Mouse (Mus musculus) limb, embryonic 11.5 days (tissue): ENCODE measurements around the gene Ifitm1. TPM values are rescaled to one million over a fixed set of nuclear protein-coding genes. Genes with fewer than 3 reads are reported as not detected.
"Not testable (repeated sequence)": the region's sequence is repeated elsewhere in the genome, so short reads cannot be mapped to it uniquely, and the experiment has no call there.

Experiments used
- ATAC-seq: fragments of 200-750 bp; cut with Nextera tagmentation; 2 replicates; pipeline ENCODE4 v1.8.0; 2017; ENCODE audit warnings: low read depth; ENCODE audit not compliant: insufficient number of reproducible peaks, low FRiP score, low TSS enrichment
- DNase-seq: peaks from one replicate; pipeline ENCODE4 v3.0.0-alpha.2; 2015; ENCODE audit warnings: low spot score
- H3K27ac ChIP-seq: fragments of 300-500 bp; sonication (generic); replicated peaks from 2 replicates; pipeline ENCODE4 v1.5.1; 2014; ENCODE audit warnings: low read depth, mild to moderate bottlenecking, low read length
- H3K27me3 ChIP-seq: fragments of 300-500 bp; sonication (generic); 2 replicates; pipeline ENCODE4 v1.6.1; 2014; ENCODE audit warnings: mild to moderate bottlenecking, low read length, mixed read lengths; ENCODE audit not compliant: control insufficient read depth, insufficient read depth
- H3K36me3 ChIP-seq: fragments of 300-500 bp; sonication (generic); 2 replicates; pipeline ENCODE4 v1.6.1; 2014; ENCODE audit warnings: mild to moderate bottlenecking, low read length, moderate library complexity, mixed read lengths; ENCODE audit not compliant: control insufficient read depth, insufficient read depth
- H3K4me1 ChIP-seq: fragments of 300-500 bp; sonication (generic); 2 replicates; pipeline ENCODE4 v1.6.1; 2014; ENCODE audit warnings: low read length, mixed read lengths; ENCODE audit not compliant: control insufficient read depth, insufficient read depth
- H3K4me2 ChIP-seq: fragments of 300-500 bp; sonication (generic); 2 replicates; pipeline ENCODE4 v1.6.1; 2014; ENCODE audit warnings: low read depth, mild to moderate bottlenecking, moderate library complexity; ENCODE audit not compliant: severe bottlenecking
- H3K4me3 ChIP-seq: fragments of 300-500 bp; sonication (generic); 2 replicates; pipeline ENCODE4 v1.5.1; 2014; ENCODE audit warnings: low read depth, low read length
- H3K9ac ChIP-seq: fragments of 300-500 bp; sonication (generic); 2 replicates; pipeline ENCODE4 v1.6.1; 2014; ENCODE audit warnings: mild to moderate bottlenecking, low read length
- H3K9me3 ChIP-seq: fragments of 300-500 bp; sonication (generic); 2 replicates; pipeline ENCODE4 v1.6.1; 2016; ENCODE audit warnings: low read length; ENCODE audit not compliant: control insufficient read depth
- WGBS: fragments of 180-500 bp; shearing (Covaris S2); extraction: QIAGEN DNeasy Blood & Tissue Kit; methylation state at CpG from one replicate; pipeline ENCODE4 v1.1.7; 2014; 5-methylcytosine and 5-hydroxymethylcytosine counted together
- polyA plus RNA-seq: library from polyadenylated mRNA; unstranded; fragments of >200 nt; fragmentation: Nextera tagmentation; extraction: Ambion mirVana; gene quantifications from 2 replicates; pipeline ENCODE4 v1.2.1, GENCODE M21; 2014

Gene Ifitm1
- polyA plus RNA-seq, 1 experiment from 2014 or later: 68.3 TPM

GRCm38 (mm10) chr7:141008938-141009660 is 42.1 kb downstream of the Ifitm1 start:
- no peak overlapping the region for H3K9ac ChIP-seq
- no peak overlapping the region for H3K4me3 ChIP-seq
- no peaks in the 10 kb centered on the region for H3K27me3 ChIP-seq
- H3K9me3 ChIP-seq: no peaks in the 10 kb centered on the region
- DNase-seq: peak; percentile 88
- H3K36me3 ChIP-seq: no peaks in the 10 kb centered on the region
- H3K4me2 ChIP-seq: peak overlapping the region; percentile 32; the same call in 1 of the 2 replicates
- H3K27ac ChIP-seq: no peak overlapping the region
- ATAC-seq: no peak
- WGBS: 6% methylated on average over 20 of the region's 20 CpGs
- H3K4me1 ChIP-seq: peaks cover 5% of the 10 kb centered on the region

DNA sequence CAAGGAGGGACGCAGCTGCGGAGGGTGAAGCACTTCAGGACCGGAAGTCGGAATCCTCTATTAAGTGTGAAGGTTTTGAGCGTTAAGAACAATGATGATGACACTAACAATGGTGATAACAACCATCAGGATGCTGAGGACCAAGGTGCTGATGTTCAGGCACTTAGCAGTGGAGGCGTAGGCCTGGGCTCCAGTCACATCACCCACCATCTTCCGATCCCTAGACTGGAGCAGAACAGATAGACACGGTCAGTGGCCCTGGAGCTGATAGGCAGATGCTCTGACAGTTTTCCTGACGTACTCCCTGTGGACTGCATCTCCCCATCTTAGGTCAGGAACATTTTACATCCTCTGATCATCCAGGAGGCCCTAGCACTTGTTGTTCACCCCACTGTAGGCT is 42.6 kb downstream of the Ifitm1 start:
- no peaks in the 10 kb centered on the region for H3K27me3 ChIP-seq
- H3K4me3 ChIP-seq: peak overlapping the region; percentile 30; the same call in 1 of the 2 replicates
- ATAC-seq (no peak), DNase-seq (no peak)
- no peak overlapping the region for H3K27ac ChIP-seq
- H3K4me1 ChIP-seq: peaks cover 5% of the 10 kb centered on the region
- 83% methylated on average over 9 of the region's 9 CpGs for WGBS
- peak overlapping the region; percentile 44 for H3K4me2 ChIP-seq
- H3K36me3 ChIP-seq: no peaks in the 10 kb centered on the region
- no peaks in the 10 kb centered on the region for H3K9me3 ChIP-seq
- H3K9ac ChIP-seq: no peak overlapping the region

DNA sequence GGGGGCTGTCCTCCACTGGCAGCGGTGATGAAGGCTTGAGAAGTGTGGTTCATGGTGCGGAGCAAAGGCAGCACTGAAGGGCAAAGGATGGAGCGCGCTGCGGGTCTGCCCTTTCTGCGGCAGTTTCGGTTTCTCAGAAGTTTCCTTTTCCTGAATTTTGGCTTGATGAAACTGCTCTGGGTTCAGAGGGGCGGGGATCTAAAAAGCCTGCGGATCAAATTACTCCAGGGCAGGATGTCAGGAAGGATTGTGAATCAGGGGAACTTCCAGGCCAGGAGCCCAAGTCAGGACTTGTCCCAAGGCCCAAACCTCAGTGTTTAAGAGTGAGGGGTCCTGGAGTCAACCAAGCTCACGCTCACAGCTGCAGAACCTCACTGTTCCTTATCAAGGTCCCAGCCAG is 43.6 kb downstream of the Ifitm1 start, which contains the start of gene Ifitm3:
Gene Ifitm3, minus strand, starts transcription at position 178 of the 400 bp plus-strand sequence.
- H3K9ac ChIP-seq: peak within 1 kb of the TSS; percentile 55

DNA sequence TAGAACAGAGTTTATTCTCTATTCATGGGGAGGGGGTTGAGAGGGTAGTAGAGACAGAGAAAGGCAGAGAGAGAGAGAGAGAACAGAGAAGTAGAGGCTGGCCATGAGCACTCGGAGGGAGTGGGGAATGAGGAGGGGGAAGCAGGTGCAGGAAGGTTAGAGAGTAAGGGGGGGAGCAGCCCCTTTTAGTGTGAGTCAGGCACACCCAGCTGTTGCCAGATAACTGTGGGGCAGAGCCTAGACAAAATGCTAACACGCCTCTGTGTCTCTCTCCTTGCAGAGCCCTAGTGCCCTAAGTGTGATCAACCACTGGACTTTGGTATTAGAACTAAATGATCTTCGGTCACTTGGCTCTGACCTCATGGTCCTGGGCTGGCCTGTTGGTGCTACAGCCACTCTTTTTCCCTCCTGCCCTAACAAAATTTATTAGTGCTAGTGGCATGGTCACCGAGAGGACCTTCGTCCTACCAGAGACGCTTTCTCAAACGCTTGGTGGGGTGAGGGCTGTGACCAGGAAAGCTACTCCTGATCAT is 44.3 kb downstream of the Ifitm1 start:
- H3K9me3 ChIP-seq: no peaks in the 10 kb centered on the region
- peaks cover 5% of the 10 kb centered on the region for H3K4me1 ChIP-seq
- peak overlapping the region; percentile 44; the same call in 1 of the 2 replicates for H3K4me2 ChIP-seq
- no peak overlapping the region; the same call in 1 of the 2 replicates for H3K27ac ChIP-seq
- no peaks in the 10 kb centered on the region for H3K27me3 ChIP-seq
- WGBS: 87% methylated on average over 7 of the region's 7 CpGs
- no peak; the same call in 1 of the 2 replicates for ATAC-seq
- DNase-seq: no peak
- no peaks in the 10 kb centered on the region for H3K36me3 ChIP-seq
- no peak overlapping the region for H3K9ac ChIP-seq
- H3K4me3 ChIP-seq: no peak overlapping the region

More for the DNA sequence above, 43.6 kb downstream of the Ifitm1 start, which contains the start of gene Ifitm3:
- Histone ChIP-seq H3K27ac (no peak within 1 kb of the TSS; the same call in 1 of the 2 replicates), H3K4me3 (peak within 1 kb of the TSS; percentile 30), H3K27me3 (no peaks in the 10 kb centered on the region), H3K36me3 (no peaks in the 10 kb centered on the region), H3K4me1 (peaks cover 5% of the 10 kb centered on the region), H3K4me2 (peak within 1 kb of the TSS; percentile 44), H3K9me3 (no peaks in the 10 kb centered on the region)
- DNase-seq: peak; percentile 57
- 4% methylated on average over 10 of the region's 10 CpGs for whole genome bisulfite sequencing
- 0 out of 2 replicates have a peak, but pooled peaks have one; percentile 44 for ATAC-seq

DNA sequence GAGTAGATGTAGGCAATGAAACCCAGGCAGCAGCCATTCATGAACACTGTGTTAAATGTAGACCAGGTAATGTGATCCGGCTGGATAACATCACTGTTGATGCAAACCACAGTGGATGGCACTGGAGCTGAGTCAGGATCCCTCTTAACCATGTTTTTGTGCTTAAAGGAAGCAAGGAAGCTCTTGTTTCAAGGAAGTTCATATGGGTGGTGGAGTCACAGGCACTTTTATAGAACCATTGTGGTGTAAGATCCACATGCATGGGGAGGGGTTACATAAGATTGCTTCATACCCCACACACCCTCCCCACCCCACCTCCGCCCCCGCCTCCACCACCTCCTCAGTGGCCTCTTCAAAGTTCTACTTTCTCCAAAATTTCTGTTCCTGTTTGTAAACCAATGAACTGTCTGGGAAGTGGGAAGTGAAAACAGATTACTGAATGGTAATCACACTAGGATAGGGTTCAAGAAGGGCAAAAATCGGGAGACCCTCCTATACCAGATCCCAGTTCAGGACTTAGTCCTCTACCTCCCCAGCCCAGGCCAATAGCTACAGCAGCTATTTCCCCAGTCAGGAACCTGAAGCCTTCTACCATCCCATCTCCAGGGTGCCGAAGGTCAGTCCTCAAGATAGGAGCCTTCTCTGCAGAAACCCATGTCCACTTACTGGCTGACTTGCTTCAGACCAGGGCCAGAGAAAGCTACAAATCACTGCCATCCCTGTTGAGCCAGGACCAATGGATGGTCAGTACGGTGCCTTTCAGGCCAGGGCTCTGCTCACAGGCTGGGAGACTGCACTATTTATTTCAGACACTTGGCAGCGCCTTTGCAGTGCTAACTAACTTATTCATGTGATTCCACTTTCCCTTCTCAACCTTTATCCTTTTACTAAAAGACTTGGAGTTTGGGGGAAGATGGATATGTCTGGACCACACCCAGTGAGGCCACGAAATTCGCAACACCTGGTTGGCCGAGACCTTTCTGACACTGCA is 50.0 kb downstream of the Ifitm1 start:
- Histone ChIP-seq H3K27ac (no peak overlapping the region), H3K4me3 (no peak overlapping the region), H3K27me3 (no peaks in the 10 kb centered on the region), H3K4me1 (no peaks in the 10 kb centered on the region), H3K4me2 (no peak overlapping the region), H3K36me3 (no peaks in the 10 kb centered on the region), H3K9me3 (no peaks in the 10 kb centered on the region), H3K9ac (no peak overlapping the region)
- WGBS: 83% methylated on average over 10 of the region's 10 CpGs
- ATAC-seq (no peak), DNase-seq (no peak)

- H3K27me3 ChIP-seq, H3K4me2 ChIP-seq, H3K4me1 ChIP-seq, H3K9me3 ChIP-seq, H3K27ac ChIP-seq, ATAC-seq, DNase-seq, H3K4me3 ChIP-seq, H3K36me3 ChIP-seq, H3K9ac ChIP-seq: not testable (repeated sequence)
- 84% methylated on average over 1 of the region's 1 CpGs for WGBS
Measured at GRCm38 (mm10) chr7:141017824-141018223, 50.8 kb downstream of the Ifitm1 start, which contains the start of gene Ifitm6. TSS of gene Ifitm6 (minus strand) at chr7:141017924.

GRCm38 (mm10) chr7:141019028-141019427 is 52.0 kb downstream of the Ifitm1 start:
- Histone ChIP-seq H3K27me3 (no peaks in the 10 kb centered on the region), H3K4me1 (no peaks in the 10 kb centered on the region), H3K4me2 (no peak overlapping the region), H3K27ac (no peak overlapping the region), H3K36me3 (no peaks in the 10 kb centered on the region), H3K9ac (no peak overlapping the region), H3K9me3 (no peaks in the 10 kb centered on the region), H3K4me3 (no peak overlapping the region)
- ATAC-seq: no peak
- no peak for DNase-seq
- WGBS: 93% methylated on average over 5 of the region's 5 CpGs
